Mouse (Mus musculus): ENCODE measurements around the gene Nae1. TPM values are rescaled to one million over a fixed set of nuclear protein-coding genes. Genes with fewer than 3 reads are reported as not detected.

Gene Nae1
- polyA plus RNA-seq (2017; shearing (Covaris generic)), result 71.6 TPM

DNA sequence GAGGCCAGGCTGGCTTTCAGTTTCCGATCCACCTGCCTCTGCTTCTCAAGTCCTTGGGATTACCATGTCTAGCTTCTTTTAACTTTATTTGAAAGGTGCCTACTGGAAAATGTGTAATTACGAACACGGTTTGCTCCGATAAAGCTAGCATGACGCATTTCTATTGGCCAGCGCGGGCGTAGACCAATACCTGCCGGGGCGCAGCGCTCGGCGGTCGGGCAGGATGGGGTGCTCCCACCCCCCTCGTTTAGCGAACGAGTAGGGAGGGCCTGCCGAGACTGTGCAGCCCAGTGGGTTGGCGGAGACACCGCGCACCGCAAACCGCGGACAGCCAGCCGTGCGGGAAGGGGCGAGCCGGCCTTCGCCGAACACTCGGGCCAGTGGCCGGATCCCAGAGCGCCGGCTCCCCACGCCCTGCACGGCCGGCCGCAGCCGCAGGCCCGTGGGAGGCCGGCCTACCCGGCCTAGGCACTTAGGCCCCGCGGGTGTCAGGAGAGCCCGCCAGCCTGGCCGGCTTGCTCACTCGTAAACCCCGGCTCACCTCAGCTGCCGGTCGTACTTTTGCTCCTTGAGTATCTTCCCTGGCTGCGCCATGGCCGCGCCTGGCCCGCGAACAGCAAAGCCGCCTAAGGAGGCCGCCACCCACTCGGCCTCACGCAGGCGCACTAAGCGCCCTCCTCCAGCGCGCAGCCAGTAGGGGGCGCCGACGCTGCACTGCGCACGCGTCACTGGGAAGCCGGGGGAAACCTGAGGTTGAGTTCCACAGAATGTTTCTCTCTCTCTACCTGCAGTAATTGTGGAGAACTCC, at the start of gene Nae1, which contains the start of gene Car7:
Nae1 (minus strand) TSS at position 667 of the 808 bp plus-strand sequence.
Car7 (plus strand) TSS at position 719 of the 808 bp plus-strand sequence.

DNA sequence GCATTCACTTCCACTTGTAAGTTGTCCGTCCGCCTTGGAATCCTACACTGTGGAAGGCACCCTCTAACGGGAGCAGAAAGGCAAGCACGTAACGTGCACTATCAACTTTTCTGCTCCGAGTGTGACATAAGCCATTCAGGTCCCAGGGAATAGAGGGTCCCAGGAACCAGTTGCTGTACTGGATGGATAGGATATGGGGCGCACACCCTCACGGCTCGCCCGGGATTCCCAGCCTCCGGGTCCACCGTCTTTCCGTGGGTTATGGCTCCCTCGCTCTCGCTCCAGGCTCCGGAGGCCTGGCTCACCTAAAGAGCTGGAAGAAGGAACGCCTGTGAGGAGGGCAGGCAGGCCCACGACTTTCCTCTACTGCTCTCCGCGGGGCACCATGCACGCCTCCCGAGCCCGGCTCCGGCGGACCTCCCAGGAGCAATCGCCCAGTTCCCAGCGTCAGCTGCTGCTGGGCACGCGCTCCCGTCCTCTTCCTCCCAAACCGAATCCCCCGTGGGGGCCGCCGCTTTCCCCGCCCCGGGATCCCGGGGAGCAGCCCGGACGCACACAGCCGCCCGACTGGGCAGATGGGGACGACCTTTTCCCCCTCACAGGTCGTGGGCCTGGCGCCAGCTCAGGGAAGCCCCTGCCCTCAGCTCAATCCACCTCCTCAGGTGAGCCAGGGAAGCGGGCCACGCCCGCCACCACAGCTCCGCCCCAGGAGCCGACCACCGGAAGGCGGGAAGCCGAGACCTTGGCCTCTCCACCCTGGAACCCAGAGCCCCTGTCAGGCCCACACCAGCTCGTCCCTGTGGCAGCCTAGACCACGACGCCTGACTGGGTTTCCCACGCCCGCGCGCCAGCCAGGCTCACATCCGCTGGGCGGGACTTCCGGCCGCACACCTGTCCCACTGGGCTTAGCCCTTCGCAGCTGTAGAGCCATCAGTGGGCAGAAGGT, 25.1 kb downstream of the Nae1 start, which contains the start of gene Terb1:
Terb1 (minus strand) TSS at position 850 of the 946 bp plus-strand sequence.

Other genes with a start within 250 kb of the Nae1 start
- gene Cmtm2a, start 241.5 kb downstream of the Nae1 start, polyA plus RNA-seq (2017; shearing (Covaris generic)), result not detected
- not detected for gene Gm45711, start 224.6 kb downstream of the Nae1 start, polyA plus RNA-seq (2017; shearing (Covaris generic))
- gene Cmtm1, start 224.5 kb downstream of the Nae1 start, polyA plus RNA-seq (2017; shearing (Covaris generic)), result not detected
- not detected for gene Gm11020, start 213.1 kb downstream of the Nae1 start, polyA plus RNA-seq (2017; shearing (Covaris generic))
- gene Cmtm2b, start 212.4 kb downstream of the Nae1 start, polyA plus RNA-seq (2017; shearing (Covaris generic)), result not detected
- gene Cmtm3, start 195.2 kb downstream of the Nae1 start, polyA plus RNA-seq (2017; shearing (Covaris generic)), result 8.7 TPM
- 1.3 TPM for gene Cmtm4, start 138.8 kb downstream of the Nae1 start, polyA plus RNA-seq (2017; shearing (Covaris generic))
- 39.5 TPM for gene Dync1li2, start 91.6 kb downstream of the Nae1 start, polyA plus RNA-seq (2017; shearing (Covaris generic))
- not detected for gene Terb1, start 24.7 kb downstream of the Nae1 start, polyA plus RNA-seq (2017; shearing (Covaris generic))
- gene Car7, start 52 bp upstream of the Nae1 start, polyA plus RNA-seq (2017; shearing (Covaris generic)), result 2.9 TPM
- gene Pdp2, start 56.8 kb upstream of the Nae1 start, polyA plus RNA-seq (2017; shearing (Covaris generic)), result 3.9 TPM
- not detected for gene Cdh16, start 89.8 kb upstream of the Nae1 start, polyA plus RNA-seq (2017; shearing (Covaris generic))
- 236 TPM for gene Rrad, start 96.7 kb upstream of the Nae1 start, polyA plus RNA-seq (2017; shearing (Covaris generic))
- gene Ciao2b, start 107.3 kb upstream of the Nae1 start, polyA plus RNA-seq (2017; shearing (Covaris generic)), result 140 TPM
- not detected for gene Ces2a, start 199.4 kb upstream of the Nae1 start, polyA plus RNA-seq (2017; shearing (Covaris generic))